ENCODE assay signal across 10 mouse cellular contexts in the genomic region with DNA sequence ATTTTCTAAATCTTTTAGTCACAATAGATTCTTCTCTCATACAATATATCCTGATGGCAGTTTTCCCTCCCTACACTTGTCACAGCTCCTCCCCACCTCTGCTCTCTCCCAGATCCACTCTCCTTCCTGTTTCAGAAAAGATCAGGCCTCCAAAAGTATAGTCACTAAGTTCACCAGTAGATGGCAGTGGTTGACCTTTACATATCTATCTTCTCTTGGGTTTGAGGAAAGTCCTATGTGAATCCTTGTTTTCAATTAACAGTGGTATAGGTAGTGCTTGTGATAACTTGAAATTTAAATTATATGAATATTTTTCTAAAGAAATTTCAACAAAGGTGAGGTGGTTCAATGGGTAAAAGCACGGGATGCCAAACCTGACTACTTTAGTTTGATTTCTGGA. TPM values are rescaled to one million over a fixed set of nuclear protein-coding genes. Genes with fewer than 3 reads are reported as not detected.
DNase-seq lines count a peak whose midpoint lies in the region; ATAC-seq and TF ChIP-seq lines count a peak whose summit lies in the region.
"Had no signal": no experiment of that assay in that cellular context is flagged by ENCODE, and none has a peak within 500 bp of the region (broad histone marks: within the 10 kb centered on the region; RNA-seq: fewer than 3 reads in every experiment).

No protein-coding gene starts in this region.

- TF ChIP-seq CTCF in E14TG2a.4 (conservative IDR thresholded peaks at IDR 0.05; ENCODE audit: low read length) = 0 out of 2 replicates have a peak, but pooled peaks have one; percentile 6

- DNase-seq in kidney, postnatal 4 days = no peak
- peak; percentile 41 for DNase-seq in brain, adult 2 months (ENCODE audit: low read depth, low spot score)
- peak; percentile 8 for DNase-seq in induced T-regulatory cell, adult 2 months (ENCODE audit: low read depth)
- peak; percentile 16 for DNase-seq in retina, postnatal 7 days (ENCODE audit: low read depth, low spot score)
- no peak for DNase-seq in frontal cortex, postnatal 14 days (ENCODE audit: low spot score in 2 of 2)
- DNase-seq in heart, adult 11 months = no peak

- no peaks in the 10 kb centered on the region for H3K27me3 ChIP-seq in kidney, embryonic 15.5 days
- no peaks in the 10 kb centered on the region for H3K27me3 ChIP-seq in E14TG2a.4 (ENCODE audit: insufficient read depth, low read length)
- H3K27me3 ChIP-seq: embryonic facial prominence, embryonic 15.5 days; limb, embryonic 15.5 days had no signal

- H3K4me2 ChIP-seq in kidney, embryonic 15.5 days = no peak overlapping the region
- H3K4me2 ChIP-seq: embryonic facial prominence, embryonic 15.5 days; limb, embryonic 15.5 days had no signal

- 72% methylated on average over 1 of the region's 1 CpGs for WGBS in kidney, embryonic 15.5 days

- no peak overlapping the region for H3K9ac ChIP-seq in kidney, embryonic 15.5 days
- H3K9ac ChIP-seq: embryonic facial prominence, embryonic 15.5 days; limb, embryonic 15.5 days had no signal

- H3K27ac ChIP-seq in kidney, embryonic 15.5 days = no peak overlapping the region
- H3K27ac ChIP-seq: embryonic facial prominence, embryonic 15.5 days; limb, embryonic 15.5 days had no signal

- H3K36me3 ChIP-seq in kidney, embryonic 15.5 days = no peaks in the 10 kb centered on the region
- H3K36me3 ChIP-seq in E14TG2a.4 (ENCODE audit: insufficient read depth, low read length) = no peaks in the 10 kb centered on the region
- H3K36me3 ChIP-seq: embryonic facial prominence, embryonic 15.5 days; limb, embryonic 15.5 days had no signal

- no peak overlapping the region for H3K4me3 ChIP-seq in kidney, embryonic 15.5 days (replicated peaks)
- H3K4me3 ChIP-seq in E14TG2a.4 (replicated peaks; ENCODE audit: low read length) = no peak overlapping the region
- H3K4me3 ChIP-seq: embryonic facial prominence, embryonic 15.5 days; limb, embryonic 15.5 days had no signal

- no peaks in the 10 kb centered on the region for H3K9me3 ChIP-seq in kidney, embryonic 15.5 days (replicated peaks)
- no peaks in the 10 kb centered on the region for H3K9me3 ChIP-seq in E14TG2a.4 (ENCODE audit: low read length)
- H3K9me3 ChIP-seq: embryonic facial prominence, embryonic 15.5 days; limb, embryonic 15.5 days had no signal

- H3K4me1 ChIP-seq in kidney, embryonic 15.5 days = no peaks in the 10 kb centered on the region
- no peaks in the 10 kb centered on the region for H3K4me1 ChIP-seq in E14TG2a.4 (replicated peaks; ENCODE audit: low read depth, low read length)
- H3K4me1 ChIP-seq: embryonic facial prominence, embryonic 15.5 days; limb, embryonic 15.5 days had no signal

- ATAC-seq in kidney, embryonic 15.5 days (replicated peaks; ENCODE audit: low FRiP score) = 0 out of 2 replicates have a peak, but pooled peaks have one; percentile 54

RNA-seq across cellular contexts. Expression of gene 2010106E10Rik, which starts 29.7 kb away (rescaled TPM):
- polyA plus RNA-seq in kidney, embryonic 15.5 days (2015; fragmentation: Nextera tagmentation; extraction: Ambion mirVana) = not detected in 2 replicates
- polyA plus RNA-seq: embryonic facial prominence, embryonic 15.5 days; limb, embryonic 15.5 days had no signal

Comparison
In these comparisons a context has a peak if more than half of its experiments do, and no peak if none do; other contexts are left out.
1. DNase-seq: peak in brain, adult 2 months (single experiment), induced T-regulatory cell, adult 2 months (single experiment) and retina, postnatal 7 days (single experiment); none in kidney, postnatal 4 days (0 of 2), frontal cortex, postnatal 14 days (0 of 2) and heart, adult 11 months (single experiment).